Mouse (Mus musculus) cerebellum, adult 2 months (tissue): ENCODE measurements around the gene Map2.

ENCODE experiments used
- CTCF ChIP-seq: fragments of 200-500 bp; IDR thresholded peaks from 2 replicates; pipeline ENCODE4 v1.5.1; 2011; ENCODE audit warnings: low read depth, mild to moderate bottlenecking, control low read depth, low read length, moderate library complexity, borderline replicate concordance; ENCODE audit not compliant: insufficient read depth
- POLR2A ChIP-seq: fragments of 200-500 bp; IDR thresholded peaks from 2 replicates; pipeline ENCODE4 v1.6.1; 2011; ENCODE audit warnings: low read length, control low read depth, borderline replicate concordance; ENCODE audit not compliant: insufficient read depth

DNA sequence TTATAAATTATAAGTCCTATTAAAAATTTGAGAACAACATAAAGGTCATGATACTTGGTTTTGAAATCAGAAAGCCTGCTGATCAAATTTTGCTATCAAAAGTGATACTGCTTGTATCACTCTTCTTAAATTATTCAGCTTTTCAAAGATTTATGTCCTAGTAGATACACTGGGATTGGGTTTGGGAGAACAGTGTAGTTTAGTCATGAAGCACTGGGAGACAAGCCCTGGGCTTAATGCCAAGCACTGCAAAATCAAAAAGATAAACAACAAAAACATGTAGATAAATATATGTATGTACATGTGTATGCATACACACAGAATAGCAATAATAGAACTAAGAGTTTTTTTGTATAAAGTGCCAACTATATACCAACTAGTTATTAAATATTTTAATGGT is 17.5 kb upstream of the Map2 start:
- TF ChIP-seq POLR2A (no peak), CTCF (no peak)
